Mouse (Mus musculus) liver, adult 2 months (tissue): Measurements from ENCODE around the gene Timm22. TPM values are rescaled to one million over a fixed set of nuclear protein-coding genes. Genes with fewer than 3 reads are reported as not detected.
A peak's percentile ranks its signal among the peaks of the same experiment; 100 is the strongest.

ENCODE experiments used
- DNase-seq: peaks from one replicate; pipeline ENCODE4 v3.0.0-alpha.2; 2011; ENCODE audit warnings: low read depth, low spot score; ENCODE audit errors: extremely low read depth
- H3K27ac ChIP-seq: fragments of 200-500 bp; replicated peaks from 2 replicates; pipeline ENCODE4 v1.5.1; 2012; ENCODE audit warnings: low read depth, mild to moderate bottlenecking, control low read depth, inconsistent platforms, low read length; ENCODE audit not compliant: insufficient read depth
- H3K27me3 ChIP-seq: fragments of 200-500 bp; 2 replicates; pipeline ENCODE4 v1.6.1; 2012; ENCODE audit warnings: mild to moderate bottlenecking, moderate library complexity, low read length, inconsistent platforms; ENCODE audit not compliant: control insufficient read depth, insufficient read depth
- H3K36me3 ChIP-seq: fragments of 200-500 bp; 2 replicates; pipeline ENCODE4 v1.6.1; 2012; ENCODE audit warnings: low read length, inconsistent platforms; ENCODE audit not compliant: control insufficient read depth, insufficient read depth
- H3K4me1 ChIP-seq: fragments of 200-500 bp; 2 replicates; pipeline ENCODE4 v1.6.1; 2011; ENCODE audit warnings: low read length; ENCODE audit not compliant: control insufficient read depth, insufficient read depth
- H3K4me3 ChIP-seq: fragments of 200-500 bp; 2 replicates; pipeline ENCODE4 v1.5.1; 2011; ENCODE audit warnings: low read depth, mild to moderate bottlenecking, control low read depth, low read length, moderate library complexity; ENCODE audit not compliant: insufficient read depth
- H3K79me2 ChIP-seq: fragments of 200-500 bp; 2 replicates; pipeline ENCODE4 v1.6.1; 2012; ENCODE audit warnings: inconsistent platforms, mild to moderate bottlenecking, low read length, moderate library complexity; ENCODE audit not compliant: control insufficient read depth, insufficient read depth
- H3K9ac ChIP-seq: fragments of 200-500 bp; 2 replicates; pipeline ENCODE4 v1.6.1; 2012; ENCODE audit warnings: low read depth, mild to moderate bottlenecking, control low read depth, inconsistent platforms, low read length
- CTCF ChIP-seq: fragments of 200-500 bp; IDR thresholded peaks from 2 replicates; pipeline ENCODE4 v1.5.1; 2011; ENCODE audit warnings: low read depth, low read length, control low read depth
- POLR2A ChIP-seq: fragments of 200-500 bp; IDR thresholded peaks from 2 replicates; pipeline ENCODE4 v1.6.1; 2011; ENCODE audit warnings: low read length, control low read depth; ENCODE audit not compliant: insufficient read depth; ENCODE audit errors: extremely low read depth
- WGBS: fragments of 180-500 bp; shearing (Covaris S2); methylation state at CpG from one replicate; pipeline ENCODE4 v1.1.7; 2018; 5-methylcytosine and 5-hydroxymethylcytosine counted together
- polyA plus RNA-seq: library from polyadenylated mRNA; depleted of rRNA; stranded (reverse); fragments of >200 nt; gene quantifications from 2 replicates; pipeline ENCODE4 v1.2.3, GENCODE M21; 2012
- total RNA-seq: library from RNA; depleted of rRNA; stranded (reverse); fragments of >200 nt; gene quantifications from 2 replicates; pipeline ENCODE4 v1.2.3, GENCODE M21; 2014

Timm22 gene
- total and polyA plus RNA-seq, 2 experiments: 6.0 to 7.9 TPM

GRCm38 (mm10) chr11:76429046-76429445, 22.3 kb downstream of the Timm22 start:
- WGBS: 86% methylated on average over 4 of the region's 4 CpGs
- Histone ChIP-seq H3K27me3 (no peaks in the 10 kb centered on the region), H3K36me3 (no peaks in the 10 kb centered on the region), H3K4me1 (no peaks in the 10 kb centered on the region), H3K9ac (no peak overlapping the region), H3K27ac (no peak overlapping the region), H3K4me3 (no peak overlapping the region), H3K79me2 (no peaks in the 10 kb centered on the region)
- TF ChIP-seq CTCF (no peak), POLR2A (no peak)
- no peak for DNase-seq

- Histone ChIP-seq H3K36me3 (no peaks in the 10 kb centered on the region), H3K4me1 (no peaks in the 10 kb centered on the region), H3K9ac (no peak overlapping the region), H3K4me3 (no peak overlapping the region), H3K27me3 (no peaks in the 10 kb centered on the region), H3K79me2 (no peaks in the 10 kb centered on the region), H3K27ac (no peak overlapping the region)
- TF ChIP-seq CTCF (no peak), POLR2A (no peak)
- WGBS: 83% methylated on average over 7 of the region's 7 CpGs
- no peak for DNase-seq
Observed at GRCm38 (mm10) chr11:76429556-76429955, 22.8 kb downstream of the Timm22 start.

- Histone ChIP-seq H3K27me3 (no peaks in the 10 kb centered on the region), H3K4me3 (no peak overlapping the region), H3K4me1 (no peaks in the 10 kb centered on the region), H3K79me2 (no peaks in the 10 kb centered on the region), H3K36me3 (no peaks in the 10 kb centered on the region), H3K9ac (no peak overlapping the region), H3K27ac (no peak overlapping the region)
- no peak for DNase-seq
- WGBS: 89% methylated on average over 6 of the region's 6 CpGs
- no peak for TF ChIP-seq CTCF
- TF ChIP-seq POLR2A: no peak
Observed at GRCm38 (mm10) chr11:76429966-76430631, 23.3 kb downstream of the Timm22 start.

- H3K27ac ChIP-seq: no peak overlapping the region
- WGBS: 57% methylated on average over 5 of the region's 5 CpGs
- DNase-seq: peak; percentile 24
- H3K9ac ChIP-seq: no peak overlapping the region
- H3K4me1 ChIP-seq: no peaks in the 10 kb centered on the region
- no peaks in the 10 kb centered on the region for H3K36me3 ChIP-seq
- no peaks in the 10 kb centered on the region for H3K79me2 ChIP-seq
- TF ChIP-seq CTCF (no peak), POLR2A (no peak)
- H3K27me3 ChIP-seq: no peaks in the 10 kb centered on the region
- H3K4me3 ChIP-seq: no peak overlapping the region
Observed at GRCm38 (mm10) chr11:76436009-76436408, 29.3 kb downstream of the Timm22 start.

- H3K27me3 ChIP-seq: no peaks in the 10 kb centered on the region
- no peaks in the 10 kb centered on the region for H3K4me1 ChIP-seq
- H3K79me2 ChIP-seq: no peaks in the 10 kb centered on the region
- H3K4me3 ChIP-seq: peak overlapping the region; percentile 39
- H3K36me3 ChIP-seq: no peaks in the 10 kb centered on the region
- peak overlapping the region; percentile 38 for H3K9ac ChIP-seq
- H3K27ac ChIP-seq: 0 out of 2 replicates have a peak overlapping the region, but pooled peaks have one; percentile 22
- no peak for DNase-seq
- WGBS: 27% methylated on average over 27 of the region's 28 CpGs
- TF ChIP-seq CTCF (no peak), POLR2A (no peak)
Observed at GRCm38 (mm10) chr11:76436864-76437437, 30.2 kb downstream of the Timm22 start.

- Histone ChIP-seq H3K9ac (no peak overlapping the region), H3K27ac (no peak overlapping the region), H3K36me3 (no peaks in the 10 kb centered on the region), H3K79me2 (no peaks in the 10 kb centered on the region), H3K4me1 (no peaks in the 10 kb centered on the region), H3K4me3 (no peak overlapping the region), H3K27me3 (no peaks in the 10 kb centered on the region)
- WGBS: 80% methylated on average over 3 of the region's 3 CpGs
- no peak for TF ChIP-seq POLR2A
- TF ChIP-seq CTCF: no peak
- no peak for DNase-seq
Observed at GRCm38 (mm10) chr11:76439666-76440065, 32.9 kb downstream of the Timm22 start.
